Mouse (Mus musculus) right cerebral cortex, postnatal 25 days (tissue): Measurements from ENCODE around the gene Adprhl2.
A peak's percentile ranks its signal among the peaks of the same experiment; 100 is the strongest.

Experiments
- DNase-seq: peaks from one replicate; pipeline ENCODE4 v3.0.0; 2022

The Adprhl2 gene

GRCm38 (mm10) chr4:126321111-126321853 is at the start of gene Adprhl2:
Gene Adprhl2 (minus strand): TSS chr4:126321703.
- DNase-seq = peak; percentile 97

GRCm38 (mm10) chr4:126360069-126360468 is 38.6 kb upstream of the Adprhl2 start:
- no peak for DNase-seq

- DNase-seq = no peak
Measured at GRCm38 (mm10) chr4:126343451-126343850, 21.9 kb upstream of the Adprhl2 start.

- DNase-seq = no peak
Measured at GRCm38 (mm10) chr4:126339461-126339860, 18.0 kb upstream of the Adprhl2 start.

- no peak for DNase-seq
Measured at GRCm38 (mm10) chr4:126332358-126332757, 10.9 kb upstream of the Adprhl2 start.

GRCm38 (mm10) chr4:126331751-126332150 is 10.2 kb upstream of the Adprhl2 start:
- no peak for DNase-seq

GRCm38 (mm10) chr4:126330295-126330694 is 8.8 kb upstream of the Adprhl2 start:
- DNase-seq = no peak

GRCm38 (mm10) chr4:126326036-126326435 is 4.5 kb upstream of the Adprhl2 start:
- no peak for DNase-seq

- no peak for DNase-seq
Measured at GRCm38 (mm10) chr4:126325281-126325861, 3.9 kb upstream of the Adprhl2 start, which contains the start of gene Tekt2. Gene Tekt2 (minus strand): TSS chr4:126325688.

GRCm38 (mm10) chr4:126324861-126325260 is 3.4 kb upstream of the Adprhl2 start:
- DNase-seq = no peak

- DNase-seq = no peak
Measured at GRCm38 (mm10) chr4:126322646-126323045, 1.1 kb upstream of the Adprhl2 start.

GRCm38 (mm10) chr4:126321854-126322511 is 480 bp upstream of the Adprhl2 start:
- no peak for DNase-seq

- DNase-seq = no peak
Measured at GRCm38 (mm10) chr4:126319806-126320205, 1.7 kb downstream of the Adprhl2 start.

GRCm38 (mm10) chr4:126316443-126317040 is 5.0 kb downstream of the Adprhl2 start:
- DNase-seq = no peak

GRCm38 (mm10) chr4:126315931-126316330 is 5.6 kb downstream of the Adprhl2 start:
- no peak for DNase-seq

- no peak for DNase-seq
Measured at GRCm38 (mm10) chr4:126314393-126314792, 7.1 kb downstream of the Adprhl2 start.

- no peak for DNase-seq
Measured at GRCm38 (mm10) chr4:126313202-126313601, 8.3 kb downstream of the Adprhl2 start.

- DNase-seq = no peak
Measured at GRCm38 (mm10) chr4:126311566-126312200, 9.8 kb downstream of the Adprhl2 start.

- DNase-seq = no peak
Measured at GRCm38 (mm10) chr4:126310344-126310743, 11.2 kb downstream of the Adprhl2 start.

GRCm38 (mm10) chr4:126309922-126310309 is 11.6 kb downstream of the Adprhl2 start:
- peak; percentile 66 for DNase-seq

- DNase-seq = no peak
Measured at GRCm38 (mm10) chr4:126309211-126309921, 12.1 kb downstream of the Adprhl2 start.

GRCm38 (mm10) chr4:126306827-126307226 is 14.7 kb downstream of the Adprhl2 start:
- DNase-seq = no peak
